Mouse (Mus musculus): ENCODE data around the gene Stap1.

GRCm38 (mm10) chr5:86069121-86069520 lies 2.4 kb upstream of the Stap1 start:
- TF ChIP-seq CTCF (IDR thresholded peaks at IDR 0.05; ENCODE audit: borderline replicate concordance, insufficient read depth, low read length) (no peak), POLR2A (IDR thresholded peaks at IDR 0.05; ENCODE audit: low read depth, low read length) (no peak)
